Mouse (Mus musculus) MEL (cell line): ENCODE data around the gene Stat6. TPM values are rescaled to one million over a fixed set of nuclear protein-coding genes. Genes with fewer than 3 reads are reported as not detected.

Experiments
- DNase-seq: peaks from one replicate; pipeline ENCODE4 v3.0.0; 2011; ENCODE audit warnings: low read depth, low spot score
- H3K27ac ChIP-seq: 2 replicates; pipeline ENCODE4 v1.5.1; 2012; ENCODE audit warnings: low read depth, mild to moderate bottlenecking, control low read depth, low read length, moderate library complexity; ENCODE audit not compliant: control insufficient read depth
- H3K27me3 ChIP-seq, 2 experiments: fragments of 150-350 bp in 1 of 2; sonication (generic) in 1 of 2; 2 replicates each; pipeline ENCODE4 v1.6.1; 2012; ENCODE audit warnings: low read length in 2 of 2, mild to moderate bottlenecking in 2 of 2, improper control_type of control experiment in 1 of 2, moderate library complexity in 1 of 2; ENCODE audit not compliant: insufficient read depth in 2 of 2, control insufficient read depth in 1 of 2
- H3K36me3 ChIP-seq, 2 experiments: 2 replicates each; pipeline ENCODE4 v1.6.1; 2012 to 2014; ENCODE audit warnings: low read length in 2 of 2, improper control_type of control experiment in 1 of 2, inconsistent platforms in 1 of 2, mild to moderate bottlenecking in 1 of 2; ENCODE audit not compliant: insufficient read depth in 2 of 2, control insufficient read depth in 1 of 2
- H3K4me1 ChIP-seq, 2 experiments: fragments of 150-350 bp in 1 of 2; sonication (generic) in 1 of 2; 2 replicates each; pipeline ENCODE4 v1.6.1; 2012; ENCODE audit warnings: low read length in 2 of 2, improper control_type of control experiment in 1 of 2, mild to moderate bottlenecking in 1 of 2; ENCODE audit not compliant: insufficient read depth in 2 of 2, control insufficient read depth in 1 of 2
- H3K4me3 ChIP-seq, 2 experiments: fragments of 150-350 bp in 1 of 2; sonication (generic) in 1 of 2; 2 replicates each; pipeline ENCODE4 v1.5.1; 2012; ENCODE audit warnings: low read depth in 2 of 2, low read length in 2 of 2, mild to moderate bottlenecking in 2 of 2, moderate library complexity in 2 of 2, control low read depth in 1 of 2, improper control_type of control experiment in 1 of 2; ENCODE audit not compliant: control insufficient read depth in 1 of 2, insufficient read depth in 1 of 2
- H3K79me2 ChIP-seq: 2 replicates; pipeline ENCODE4 v1.6.1; 2012; ENCODE audit warnings: mild to moderate bottlenecking, low read length, moderate library complexity; ENCODE audit not compliant: control insufficient read depth, poor library complexity, insufficient read depth
- H3K9ac ChIP-seq: 2 replicates; pipeline ENCODE4 v1.6.1; 2012; ENCODE audit warnings: low read depth, mild to moderate bottlenecking, control low read depth, low read length, moderate library complexity; ENCODE audit not compliant: control insufficient read depth, poor library complexity, severe bottlenecking
- H3K9me3 ChIP-seq: fragments of 150-350 bp; sonication (generic); replicated peaks from 2 replicates; pipeline ENCODE4 v1.6.1; 2012; ENCODE audit warnings: mild to moderate bottlenecking, low read length, improper control_type of control experiment, moderate library complexity; ENCODE audit not compliant: insufficient read depth
- CHD2 ChIP-seq: IDR thresholded peaks from 2 replicates; pipeline ENCODE4 v1.6.1; 2011; ENCODE audit warnings: low read length, improper control_type of control experiment
- CTCF ChIP-seq, 3 experiments: IDR thresholded peaks in 2 of 3; conservative IDR thresholded peaks in 1 of 3; 2 replicates each; pipeline ENCODE4 v1.5.1; 2011 to 2012; ENCODE audit warnings: low read length in 3 of 3, low read depth in 2 of 3, mild to moderate bottlenecking in 2 of 3, improper control_type of control experiment in 1 of 3, inconsistent platforms in 1 of 3, mixed read lengths in 1 of 3, moderate library complexity in 1 of 3; ENCODE audit not compliant: control insufficient read depth in 1 of 3, insufficient read depth in 1 of 3, poor library complexity in 1 of 3, severe bottlenecking in 1 of 3
- E2F4 ChIP-seq: IDR thresholded peaks from 2 replicates; pipeline ENCODE4 v1.6.1; 2011; ENCODE audit warnings: low read depth, low read length, improper control_type of control experiment, borderline replicate concordance
- ELF1 ChIP-seq: IDR thresholded peaks from 2 replicates; pipeline ENCODE4 v1.6.1; 2014; ENCODE audit warnings: low read depth, mild to moderate bottlenecking, inconsistent platforms, low read length, improper control_type of control experiment, moderate library complexity
- ETS1 ChIP-seq: IDR thresholded peaks from 2 replicates; pipeline ENCODE4 v1.6.1; 2012; ENCODE audit warnings: low read depth, mild to moderate bottlenecking, inconsistent platforms, low read length, improper control_type of control experiment, moderate library complexity
- GATA1 ChIP-seq: IDR thresholded peaks from 2 replicates; pipeline ENCODE4 v1.6.1; 2011; ENCODE audit warnings: low read depth, low read length, improper control_type of control experiment
- HCFC1 ChIP-seq: IDR thresholded peaks from 2 replicates; pipeline ENCODE4 v1.6.1; 2012; ENCODE audit warnings: low read depth, mild to moderate bottlenecking, inconsistent platforms, low read length, improper control_type of control experiment, moderate library complexity
- KAT2A ChIP-seq: conservative IDR thresholded peaks from 2 replicates; pipeline ENCODE4 v1.6.1; 2012; ENCODE audit warnings: low read depth, low read length, improper control_type of control experiment, inconsistent platforms
- MAFK ChIP-seq: IDR thresholded peaks from 2 replicates; pipeline ENCODE4 v1.6.1; 2011; ENCODE audit warnings: low read depth, mild to moderate bottlenecking, low read length, improper control_type of control experiment, borderline replicate concordance
- MAX ChIP-seq: IDR thresholded peaks from 2 replicates; pipeline ENCODE4 v1.6.1; 2011; ENCODE audit warnings: low read length, improper control_type of control experiment
- MAZ ChIP-seq: IDR thresholded peaks from 2 replicates; pipeline ENCODE4 v1.6.1; 2012; ENCODE audit warnings: low read depth, mild to moderate bottlenecking, inconsistent platforms, low read length, improper control_type of control experiment
- MEF2A ChIP-seq: IDR thresholded peaks from 2 replicates; pipeline ENCODE4 v1.6.1; 2014; ENCODE audit warnings: low read depth, mild to moderate bottlenecking, inconsistent platforms, low read length, improper control_type of control experiment; ENCODE audit not compliant: poor library complexity, insufficient replicate concordance, severe bottlenecking; ENCODE audit errors: extremely low read depth
- MXI1 ChIP-seq: IDR thresholded peaks from 2 replicates; pipeline ENCODE4 v1.6.1; 2011; ENCODE audit warnings: mild to moderate bottlenecking, low read depth, low read length, improper control_type of control experiment
- MYB ChIP-seq: IDR thresholded peaks from 2 replicates; pipeline ENCODE4 v1.6.1; 2011; ENCODE audit warnings: mild to moderate bottlenecking, low read depth, low read length, improper control_type of control experiment
- MYC ChIP-seq: IDR thresholded peaks from 2 replicates; pipeline ENCODE4 v1.6.1; 2011; ENCODE audit warnings: low read depth, mild to moderate bottlenecking, low read length, improper control_type of control experiment, moderate library complexity
- NRF1 ChIP-seq: IDR thresholded peaks from 2 replicates; pipeline ENCODE4 v1.6.1; 2014; ENCODE audit warnings: low read depth, mild to moderate bottlenecking, inconsistent platforms, low read length, improper control_type of control experiment, moderate library complexity; ENCODE audit not compliant: poor library complexity, insufficient read depth, severe bottlenecking
- POLR2A ChIP-seq, 2 experiments: IDR thresholded peaks; 2 replicates each; pipeline ENCODE4 v1.6.1; 2011 to 2012; ENCODE audit warnings: low read length in 2 of 2, mild to moderate bottlenecking in 2 of 2, control low read depth in 1 of 2, improper control_type of control experiment in 1 of 2, low read depth in 1 of 2, moderate library complexity in 1 of 2; ENCODE audit not compliant: control insufficient read depth in 1 of 2, insufficient read depth in 1 of 2, poor library complexity in 1 of 2
- POLR2AphosphoS5 ChIP-seq: IDR thresholded peaks from 2 replicates; pipeline ENCODE4 v1.6.1; 2012; ENCODE audit warnings: low read depth, borderline replicate concordance, mild to moderate bottlenecking, inconsistent platforms, low read length, moderate library complexity, mixed read lengths
- RAD21 ChIP-seq: IDR thresholded peaks from 2 replicates; pipeline ENCODE4 v1.6.1; 2011; ENCODE audit warnings: mild to moderate bottlenecking, low read depth, low read length, improper control_type of control experiment
- RCOR1 ChIP-seq: IDR thresholded peaks from 2 replicates; pipeline ENCODE4 v1.6.1; 2012; ENCODE audit warnings: low read depth, mild to moderate bottlenecking, inconsistent platforms, low read length, improper control_type of control experiment
- SIN3A ChIP-seq: IDR thresholded peaks from 2 replicates; pipeline ENCODE4 v1.6.1; 2012; ENCODE audit warnings: low read length, improper control_type of control experiment, inconsistent platforms
- SMC3 ChIP-seq: IDR thresholded peaks from 2 replicates; pipeline ENCODE4 v1.6.1; 2011; ENCODE audit warnings: low read depth, low read length, improper control_type of control experiment
- TBP ChIP-seq: IDR thresholded peaks from 2 replicates; pipeline ENCODE4 v1.8.0; 2011; ENCODE audit warnings: low read depth, low read length, improper control_type of control experiment
- TCF12 ChIP-seq: IDR thresholded peaks from 2 replicates; pipeline ENCODE4 v1.6.1; 2014; ENCODE audit warnings: low read depth, mild to moderate bottlenecking, inconsistent platforms, low read length, improper control_type of control experiment, moderate library complexity
- ZC3H11A ChIP-seq: IDR thresholded peaks from 2 replicates; pipeline ENCODE4 v1.6.1; 2012; ENCODE audit warnings: low read depth, mild to moderate bottlenecking, inconsistent platforms, low read length, improper control_type of control experiment
- ZKSCAN1 ChIP-seq: IDR thresholded peaks from 2 replicates; pipeline ENCODE4 v1.6.1; 2012; ENCODE audit warnings: low read depth, mild to moderate bottlenecking, inconsistent platforms, low read length, improper control_type of control experiment, moderate library complexity
- ZMIZ1 ChIP-seq: IDR thresholded peaks from 2 replicates; pipeline ENCODE4 v1.6.1; 2012; ENCODE audit warnings: low read depth, mild to moderate bottlenecking, inconsistent platforms, low read length, improper control_type of control experiment, moderate library complexity
- ZNF384 ChIP-seq: IDR thresholded peaks from 2 replicates; pipeline ENCODE4 v1.6.1; 2012; ENCODE audit warnings: low read depth, mild to moderate bottlenecking, inconsistent platforms, low read length, improper control_type of control experiment
- polyA plus RNA-seq, 2 experiments: library from polyadenylated mRNA; stranded (reverse) in 1 of 2; unstranded in 1 of 2; fragments of >175 nt in 1 of 2; fragments of >200 nt in 1 of 2; gene quantifications; 2 replicates each; pipeline versions ENCODE4 v1.2.1 to v1.2.4; 2012; ENCODE audit warnings: low replicate concordance in 2 of 2, low read depth in 1 of 2; ENCODE audit not compliant: insufficient read length in 2 of 2, insufficient read depth in 1 of 2, missing spikeins in 1 of 2
- total RNA-seq: library from RNA; depleted of rRNA; stranded (reverse); fragments of 300-350 nt; gene quantifications from 2 replicates; pipeline ENCODE4 v1.2.3, GENCODE M21; 2012

The Stat6 gene
- total and polyA plus RNA-seq, 3 experiments, result 34.9 to 50.2 TPM; not detected in 1

- DNase-seq, result no peak
- Histone ChIP-seq H3K79me2 (no peaks in the 10 kb centered on the region), H3K27me3 (peaks cover 4 to 21% of the 10 kb centered on the region in 2 experiments; a peak in 3 of 4 replicates), H3K9ac (no peak overlapping the region), H3K4me1 (no peaks in the 10 kb centered on the region), H3K36me3 (no peaks in the 10 kb centered on the region), H3K9me3 (no peaks in the 10 kb centered on the region), H3K27ac (no peak overlapping the region), H3K4me3 (no peak overlapping the region)
- TF ChIP-seq ZMIZ1, result no peak
- no peak for TF ChIP-seq MAZ
- no peak for TF ChIP-seq E2F4
- no peak for TF ChIP-seq POLR2A (IDR thresholded peaks at IDR 0.05; ENCODE audit: control insufficient read depth in 1 of 2, insufficient read depth in 1 of 2, low read depth in 1 of 2, low read length in 2 of 2, poor library complexity in 1 of 2)
- no peak for TF ChIP-seq TBP
- TF ChIP-seq MXI1, result no peak
- no peak for TF ChIP-seq KAT2A
- TF ChIP-seq MEF2A, result no peak
- no peak for TF ChIP-seq ZNF384
- TF ChIP-seq MYC, result no peak
- no peak for TF ChIP-seq SMC3
- TF ChIP-seq HCFC1, result no peak
- no peak for TF ChIP-seq RAD21
- TF ChIP-seq CTCF (IDR thresholded peaks at IDR 0.05 in 2 of 3, conservative IDR thresholded peaks at IDR 0.05 in 1 of 3; ENCODE audit: control insufficient read depth in 1 of 3, insufficient read depth in 1 of 3, low read depth in 2 of 3, low read length in 3 of 3, poor library complexity in 1 of 3, severe bottlenecking in 1 of 3), result no peak
- no peak for TF ChIP-seq NRF1
- TF ChIP-seq TCF12, result no peak
- TF ChIP-seq POLR2AphosphoS5, result no peak
- no peak for TF ChIP-seq MAFK
- TF ChIP-seq, all 39 proteins: peak for 0
These were observed 28.4 kb upstream of the Stat6 start for GRCm38 (mm10) chr10:127614236-127615033.

- H3K4me3 ChIP-seq, result no peak overlapping the region
- no peak for DNase-seq
- TF ChIP-seq MAX (no peak), RCOR1 (no peak), SIN3A (no peak), MYB (no peak), GATA1 (no peak), RAD21 (no peak), HCFC1 (no peak), ZC3H11A (no peak), MAFK (no peak), ETS1 (no peak), ZNF384 (no peak), TBP (no peak), ZKSCAN1 (no peak), MAZ (no peak), CHD2 (no peak), ELF1 (no peak), MXI1 (no peak)
- H3K27ac ChIP-seq, result no peak overlapping the region
- no peaks in the 10 kb centered on the region for H3K9me3 ChIP-seq
- no peaks in the 10 kb centered on the region for H3K4me1 ChIP-seq
- H3K79me2 ChIP-seq, result no peaks in the 10 kb centered on the region
- no peak overlapping the region for H3K9ac ChIP-seq
- H3K27me3 ChIP-seq, result peaks cover 4 to 23% of the 10 kb centered on the region in 2 experiments; a peak in 3 of 4 replicates
- no peaks in the 10 kb centered on the region for H3K36me3 ChIP-seq
These were observed 27.8 kb upstream of the Stat6 start for GRCm38 (mm10) chr10:127615034-127615374.
